Mouse (Mus musculus) liver, postnatal 0 days (tissue): ENCODE results near the gene Ostf1. TPM values are rescaled to one million over a fixed set of nuclear protein-coding genes. Genes with fewer than 3 reads are reported as not detected.
A peak's percentile ranks its signal among the peaks of the same experiment; 100 is the strongest.

Experiments
- ATAC-seq: fragments of 200-750 bp; cut with Nextera tagmentation; 2 replicates; pipeline ENCODE4 v1.8.0; 2017; ENCODE audit warnings: mild to moderate bottlenecking, moderate library complexity
- DNase-seq: peaks from one replicate; pipeline ENCODE4 v3.0.0-alpha.2; 2016
- H3K27ac ChIP-seq: fragments of 300-500 bp; sonication (generic); 2 replicates; pipeline ENCODE4 v1.5.1; 2014; ENCODE audit warnings: antibody characterized with exemption, moderate library complexity, mild to moderate bottlenecking, low read depth
- H3K27me3 ChIP-seq: fragments of 300-500 bp; sonication (generic); 2 replicates; pipeline ENCODE4 v1.6.1; 2014; ENCODE audit warnings: low read length, control low read depth, mixed read lengths; ENCODE audit not compliant: insufficient read depth
- H3K36me3 ChIP-seq: fragments of 300-500 bp; sonication (generic); replicated peaks from 2 replicates; pipeline ENCODE4 v1.6.1; 2014; ENCODE audit warnings: mild to moderate bottlenecking, control low read depth, low read length, moderate library complexity, mixed read lengths; ENCODE audit not compliant: insufficient read depth
- H3K4me1 ChIP-seq: fragments of 300-500 bp; sonication (generic); 2 replicates; pipeline ENCODE4 v1.6.1; 2014; ENCODE audit warnings: antibody characterized with exemption, mild to moderate bottlenecking, control low read depth; ENCODE audit not compliant: insufficient read depth
- H3K4me2 ChIP-seq: fragments of 300-500 bp; sonication (generic); 2 replicates; pipeline ENCODE4 v1.6.1; 2014; ENCODE audit warnings: low read depth, mild to moderate bottlenecking, low read length, moderate library complexity, mixed read lengths
- H3K4me3 ChIP-seq: fragments of 300-500 bp; sonication (generic); 2 replicates; pipeline ENCODE4 v1.5.1; 2014; ENCODE audit warnings: low read depth, low read length
- H3K9ac ChIP-seq: fragments of 300-500 bp; sonication (generic); replicated peaks from 2 replicates; pipeline ENCODE4 v1.6.1; 2014; ENCODE audit warnings: mild to moderate bottlenecking, moderate library complexity
- H3K9me3 ChIP-seq: fragments of 300-500 bp; sonication (generic); 2 replicates; pipeline ENCODE4 v1.6.1; 2016; ENCODE audit warnings: mild to moderate bottlenecking, control low read depth, low read length, mixed read lengths
- CTCF ChIP-seq: sonication (generic); IDR thresholded peaks from 2 replicates; pipeline ENCODE4 v1.5.1; 2016; ENCODE audit warnings: antibody characterized with exemption, low read depth
- EP300 ChIP-seq: IDR thresholded peaks from 2 replicates; pipeline ENCODE4 v1.6.1; 2016; ENCODE audit warnings: antibody characterized with exemption, low read depth, mild to moderate bottlenecking
- WGBS: fragments of 180-500 bp; shearing (Covaris S2); extraction: QIAGEN DNeasy Blood & Tissue Kit; methylation state at CpG from one replicate; pipeline ENCODE4 v1.1.7; 2014; ENCODE audit not compliant: insufficient replicate concordance; 5-methylcytosine and 5-hydroxymethylcytosine counted together
- polyA plus RNA-seq: library from polyadenylated mRNA; unstranded; fragments of >200 nt; fragmentation: Nextera tagmentation; extraction: Ambion mirVana; gene quantifications from 2 replicates; pipeline ENCODE4 v1.2.1, GENCODE M21; 2015

The Ostf1 gene
- polyA plus RNA-seq, 1 experiment from 2014 or later: 93.7 TPM

DNA sequence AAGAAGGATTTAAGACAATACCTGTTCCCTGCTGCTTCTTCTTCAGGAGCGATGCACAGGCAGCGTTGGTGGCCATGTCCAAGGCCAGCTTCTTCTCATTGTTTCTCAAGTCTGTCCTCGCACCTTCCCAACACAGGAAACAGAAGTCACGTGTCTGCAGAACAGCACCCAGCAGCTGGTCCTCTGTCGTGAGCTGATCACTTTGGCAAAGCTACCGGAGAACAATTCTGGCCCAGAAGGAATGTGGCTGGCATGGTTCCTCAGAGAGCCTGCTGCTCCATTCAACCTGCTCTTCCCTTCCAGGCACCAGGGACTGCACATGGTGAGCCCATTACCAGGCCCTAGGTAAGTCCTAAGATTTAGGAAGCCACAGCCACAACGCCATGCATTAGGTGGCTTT, 47.0 kb downstream of the Ostf1 start:
- ATAC-seq: no peak
- Histone ChIP-seq H3K36me3 (peaks cover 49% of the 10 kb centered on the region), H3K27me3 (no peaks in the 10 kb centered on the region), H3K4me2 (no peak overlapping the region), H3K9me3 (no peaks in the 10 kb centered on the region), H3K4me1 (peaks cover 4% of the 10 kb centered on the region; the same call in 1 of the 2 replicates), H3K27ac (no peak overlapping the region), H3K4me3 (no peak overlapping the region), H3K9ac (no peak overlapping the region)
- DNase-seq: no peak
- TF ChIP-seq CTCF (no peak), EP300 (no peak)
- WGBS: 83% methylated on average over 7 of the region's 7 CpGs

GRCm38 (mm10) chr19:18583706-18584105, 47.9 kb downstream of the Ostf1 start:
- TF ChIP-seq EP300: no peak
- TF ChIP-seq CTCF: no peak
- no peak for DNase-seq
- WGBS: 86% methylated on average over 4 of the region's 4 CpGs

DNA sequence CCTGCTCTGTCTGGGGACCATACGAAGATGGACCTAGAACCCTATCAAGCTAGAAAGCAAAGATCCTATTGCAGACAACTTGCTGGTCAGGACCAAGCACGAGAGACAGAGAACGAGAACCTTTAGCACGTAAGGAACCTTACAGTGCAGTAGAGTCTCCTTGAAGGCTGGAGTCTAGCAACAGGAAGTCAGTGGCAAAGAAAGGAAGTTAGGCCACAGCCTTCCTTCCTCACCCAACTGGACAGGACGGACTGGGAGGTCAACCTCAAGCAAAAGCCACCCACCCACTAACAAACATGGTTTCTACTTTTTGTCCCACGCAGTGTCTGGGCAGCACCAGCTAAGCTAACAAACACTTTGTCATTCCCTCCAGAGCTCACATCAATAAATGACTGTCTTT, 48.7 kb downstream of the Ostf1 start:
- peaks cover 43% of the 10 kb centered on the region for H3K36me3 ChIP-seq
- no peak overlapping the region for H3K4me3 ChIP-seq
- TF ChIP-seq CTCF (no peak), EP300 (no peak)
- ATAC-seq: no peak
- H3K27me3 ChIP-seq: no peaks in the 10 kb centered on the region
- 48% methylated on average over 6 of the region's 6 CpGs for whole genome bisulfite sequencing
- H3K9ac ChIP-seq: no peak overlapping the region
- H3K9me3 ChIP-seq: no peaks in the 10 kb centered on the region
- H3K27ac ChIP-seq: peak overlapping the region; percentile 57; the same call in 1 of the 2 replicates
- H3K4me2 ChIP-seq: no peak overlapping the region
- H3K4me1 ChIP-seq: peaks cover 4% of the 10 kb centered on the region; the same call in 1 of the 2 replicates
- no peak for DNase-seq

More at GRCm38 (mm10) chr19:18583706-18584105, 47.9 kb downstream of the Ostf1 start:
- H3K4me3 ChIP-seq: no peak overlapping the region
- no peak overlapping the region for H3K4me2 ChIP-seq
- no peak for ATAC-seq
- no peaks in the 10 kb centered on the region for H3K27me3 ChIP-seq
- no peak overlapping the region for H3K9ac ChIP-seq
- H3K4me1 ChIP-seq: peaks cover 4% of the 10 kb centered on the region; the same call in 1 of the 2 replicates
- H3K9me3 ChIP-seq: no peaks in the 10 kb centered on the region
- H3K27ac ChIP-seq: peak overlapping the region; percentile 57; the same call in 1 of the 2 replicates
- H3K36me3 ChIP-seq: peaks cover 43% of the 10 kb centered on the region

GRCm38 (mm10) chr19:18582226-18582625, 49.4 kb downstream of the Ostf1 start:
- DNase-seq (no peak), ATAC-seq (no peak)
- Histone ChIP-seq H3K9ac (no peak overlapping the region), H3K27me3 (no peaks in the 10 kb centered on the region), H3K4me3 (no peak overlapping the region), H3K9me3 (no peaks in the 10 kb centered on the region), H3K4me1 (peaks cover 4% of the 10 kb centered on the region; the same call in 1 of the 2 replicates), H3K36me3 (peaks cover 37% of the 10 kb centered on the region), H3K4me2 (no peak overlapping the region), H3K27ac (0 out of 2 replicates have a peak overlapping the region, but pooled peaks have one; percentile 57)
- WGBS: 89% methylated on average over 9 of the region's 9 CpGs
- TF ChIP-seq EP300 (no peak), CTCF (no peak)

GRCm38 (mm10) chr19:18581046-18581445, 50.6 kb downstream of the Ostf1 start:
- no peak for TF ChIP-seq CTCF
- no peak for TF ChIP-seq EP300
- ATAC-seq (no peak), DNase-seq (no peak)
- no peaks in the 10 kb centered on the region for H3K27me3 ChIP-seq
- no peak overlapping the region for H3K9ac ChIP-seq
- peaks cover 4% of the 10 kb centered on the region; the same call in 1 of the 2 replicates for H3K4me1 ChIP-seq
- no peak overlapping the region for H3K4me2 ChIP-seq
- peaks cover 25% of the 10 kb centered on the region for H3K36me3 ChIP-seq
- WGBS: 86% methylated on average over 16 of the region's 16 CpGs
- no peaks in the 10 kb centered on the region for H3K9me3 ChIP-seq
- H3K4me3 ChIP-seq: no peak overlapping the region
- H3K27ac ChIP-seq: no peak overlapping the region

- Histone ChIP-seq H3K4me3 (no peak overlapping the region), H3K27me3 (no peaks in the 10 kb centered on the region), H3K4me2 (peak overlapping the region; percentile 52; the same call in 1 of the 2 replicates), H3K27ac (peak overlapping the region; percentile 25; the same call in 1 of the 2 replicates), H3K36me3 (peaks cover 7% of the 10 kb centered on the region), H3K9me3 (no peaks in the 10 kb centered on the region), H3K9ac (no peak overlapping the region), H3K4me1 (peaks cover 4% of the 10 kb centered on the region; the same call in 1 of the 2 replicates)
- no peak for TF ChIP-seq CTCF
- no peak for TF ChIP-seq EP300
- ATAC-seq (no peak), DNase-seq (no peak)
- 69% methylated on average over 1 of the region's 1 CpGs for whole genome bisulfite sequencing
These were observed 52.6 kb downstream of the Ostf1 start for GRCm38 (mm10) chr19:18579012-18579358.
